Mouse (Mus musculus) cerebellum, postnatal 4 days (tissue): ENCODE data around the gene Cd300e.
A peak's percentile ranks its signal among the peaks of the same experiment; 100 is the strongest.

Source experiments
- DNase-seq, 2 experiments: peaks; one replicate each; pipeline ENCODE4 v3.0.0; 2022; ENCODE audit warnings: low spot score in 2 of 2, mixed read lengths in 1 of 2

Cd300e gene

DNA sequence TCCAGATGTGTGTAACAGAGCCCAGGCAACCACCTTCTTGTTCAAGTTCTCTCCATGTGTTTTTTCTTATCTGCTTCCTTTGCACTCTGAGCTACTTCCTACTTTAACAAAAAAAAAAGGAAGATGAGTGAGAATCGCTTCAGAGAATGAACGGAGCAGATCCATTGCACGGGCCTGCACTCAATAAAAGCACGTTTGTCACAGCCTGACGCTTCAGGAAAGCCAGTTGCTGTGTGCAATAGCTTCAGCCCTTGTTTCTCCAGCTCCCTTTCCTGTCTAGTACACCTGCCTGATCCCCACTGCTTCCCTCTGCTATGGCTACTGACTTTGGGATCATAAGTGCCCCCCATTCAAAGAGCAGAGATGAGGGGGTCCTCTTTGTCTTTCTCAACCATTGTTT is at the start of gene Cd300e:
Gene Cd300e, minus strand, starts transcription at position 101 of the 400 bp plus-strand sequence.
- DNase-seq = no peak

DNA sequence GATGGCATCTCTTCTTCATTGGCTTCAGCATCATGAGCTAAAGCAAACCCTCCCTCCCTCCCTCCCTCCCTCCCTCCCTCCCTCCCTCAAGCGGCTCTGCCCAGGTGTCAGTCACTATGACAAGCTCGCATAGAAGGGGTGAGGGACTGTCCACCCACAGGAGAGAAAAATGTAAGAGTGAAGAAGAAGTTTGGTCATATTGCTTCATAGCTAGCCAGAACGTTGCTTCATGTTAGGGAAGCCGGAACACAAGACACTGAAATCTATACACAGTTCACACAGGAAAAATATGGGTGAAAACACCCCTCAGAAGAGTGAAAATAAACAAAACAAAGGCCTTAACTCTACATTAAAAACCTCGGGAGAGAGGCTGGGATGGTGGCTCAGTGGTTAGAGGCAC is 48.3 kb upstream of the Cd300e start:
- no peak for DNase-seq

DNA sequence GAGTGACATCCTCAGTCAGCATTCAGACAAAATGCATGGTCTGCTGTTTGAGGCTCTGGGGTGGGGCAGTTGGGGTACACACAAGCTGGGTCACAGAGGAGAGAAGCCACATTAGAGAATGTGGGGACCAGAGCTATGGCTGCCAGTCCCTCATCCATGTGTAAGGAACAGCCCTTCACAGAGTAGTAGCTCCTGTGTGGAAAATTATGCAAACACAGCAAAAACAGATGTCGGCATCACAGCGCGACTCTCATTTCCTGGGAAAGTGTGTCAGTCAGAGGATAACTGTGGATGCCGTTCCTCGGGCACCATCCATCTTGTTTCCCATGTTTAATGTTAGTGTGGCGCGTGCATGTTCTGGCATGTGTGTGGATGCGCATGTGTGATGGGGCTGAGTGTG is 46.2 kb upstream of the Cd300e start:
- DNase-seq = no peak

DNA sequence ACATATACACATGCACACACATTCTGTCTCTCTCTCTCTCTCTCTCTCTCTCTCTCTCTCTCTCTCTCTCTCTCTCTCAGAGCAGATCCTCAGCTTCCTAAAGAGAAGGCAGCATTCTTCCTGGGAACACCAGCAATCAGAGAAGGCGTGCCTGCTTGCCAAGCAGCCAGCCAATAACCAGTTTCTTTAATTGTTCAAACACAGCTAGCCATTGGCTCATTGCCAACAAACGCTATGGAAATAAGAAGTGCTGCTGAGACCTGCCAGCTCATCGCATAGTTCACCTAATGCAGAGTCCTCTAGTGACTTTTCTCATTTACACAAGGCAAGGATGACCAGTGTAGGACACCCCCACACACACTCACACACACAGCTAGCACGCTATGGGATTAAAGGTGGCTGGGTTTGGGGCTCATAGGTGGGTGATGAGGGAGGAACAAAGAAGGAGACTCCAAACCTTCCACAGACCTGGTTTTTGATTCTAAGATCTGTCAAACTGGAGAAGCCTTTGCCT is 45.5 kb upstream of the Cd300e start:
- DNase-seq = no peak

DNA sequence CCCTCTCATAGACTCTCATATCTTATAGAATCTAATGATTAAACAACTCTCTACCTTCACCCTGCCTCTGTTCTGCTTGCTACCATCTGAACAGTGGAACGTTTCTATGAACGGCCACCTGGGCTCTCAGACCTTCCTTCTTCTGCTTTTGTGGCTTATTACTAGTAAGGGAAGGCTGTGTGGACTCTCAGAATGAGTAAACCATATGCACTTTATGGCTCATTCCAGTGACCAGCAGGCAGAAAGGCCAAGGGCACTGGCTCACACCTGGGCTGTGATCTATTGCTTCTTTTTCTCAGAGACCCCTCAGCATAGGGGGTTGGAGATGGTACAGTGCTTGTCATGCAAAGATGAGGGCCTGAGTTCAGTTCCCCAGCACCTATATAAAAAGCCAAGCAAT is 44.7 kb upstream of the Cd300e start:
- DNase-seq = no peak

DNA sequence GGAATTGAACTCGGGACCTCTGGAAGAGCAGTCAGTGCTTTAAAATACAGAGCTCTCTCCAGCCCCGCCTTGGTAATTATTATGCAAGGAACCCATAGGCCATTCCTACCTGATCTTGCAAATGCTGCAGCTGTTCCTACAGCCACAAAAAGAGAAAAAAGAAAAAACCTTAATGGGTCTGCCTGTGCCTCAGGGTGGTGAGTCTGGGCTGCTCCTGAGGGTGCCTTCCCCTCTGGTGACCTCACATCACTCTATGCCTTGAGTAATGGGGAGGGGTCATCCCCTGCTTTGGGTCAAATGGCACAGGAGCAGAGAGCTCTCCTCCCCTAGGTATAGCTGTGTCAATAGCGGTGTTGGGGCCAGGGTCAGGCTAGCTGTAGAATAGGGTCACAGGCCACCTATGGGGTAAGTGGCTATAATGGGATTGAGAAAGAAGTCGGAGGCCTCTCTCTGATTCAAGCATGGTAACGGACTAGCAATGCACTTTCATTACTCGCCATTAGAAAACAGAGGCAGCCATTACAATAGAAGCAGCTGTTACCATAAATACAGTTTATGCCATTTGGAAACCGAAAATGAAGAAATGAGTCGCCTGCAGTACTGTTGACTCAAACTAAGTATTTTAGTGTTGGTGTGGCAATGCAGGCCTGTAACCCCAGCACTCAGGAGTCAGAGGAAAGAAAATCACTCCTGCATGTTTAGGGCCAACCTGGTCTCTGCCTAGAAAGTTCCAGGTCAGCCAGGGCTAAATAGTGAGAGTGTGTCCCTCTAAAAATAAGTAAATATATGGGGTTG is 43.0 kb upstream of the Cd300e start:
- DNase-seq = no peak

DNA sequence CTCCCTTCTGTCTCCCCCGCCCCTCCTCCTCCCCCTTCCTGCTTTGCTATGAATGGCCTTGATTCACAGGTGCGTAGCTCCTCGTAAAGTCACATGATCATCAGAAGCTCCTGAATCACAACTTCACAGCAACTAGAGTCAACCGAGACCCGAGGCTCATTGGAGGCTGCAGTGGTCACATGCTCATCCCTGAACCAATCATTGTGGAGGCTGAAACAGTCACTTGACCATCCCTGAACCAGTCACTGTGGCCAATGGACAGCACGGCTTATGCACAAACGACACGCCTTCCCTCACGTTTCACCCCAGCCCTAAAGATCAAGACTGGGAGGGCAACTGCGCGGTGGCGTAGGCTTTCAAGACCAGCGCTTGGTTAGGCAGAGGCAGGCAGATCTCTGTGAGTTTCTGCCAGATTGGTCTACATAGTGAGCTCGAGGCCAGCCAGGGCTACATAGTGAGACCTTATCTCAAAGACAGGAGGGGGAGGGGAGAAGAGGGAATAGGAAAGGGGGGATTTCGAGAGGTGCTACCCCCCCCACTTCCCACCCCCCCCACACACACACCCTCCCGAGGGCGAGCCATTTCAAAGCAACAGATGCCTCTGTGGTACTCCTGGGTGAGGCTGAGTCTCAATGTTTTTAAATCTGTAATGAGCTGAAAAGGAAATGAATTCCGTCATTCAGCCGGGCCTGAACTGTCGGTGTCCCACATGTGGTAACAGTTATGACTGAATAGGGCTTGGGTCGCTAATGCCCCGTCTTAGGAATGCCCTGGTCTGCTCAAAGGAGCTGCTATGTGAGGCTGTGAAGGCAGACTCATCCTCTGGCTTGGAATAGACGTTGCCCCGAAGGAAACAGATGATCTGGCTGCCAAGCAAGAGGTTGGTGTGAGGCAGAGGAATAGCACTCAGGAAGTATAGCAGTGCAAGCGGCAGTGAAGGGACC is 41.8 kb upstream of the Cd300e start:
- no peak for DNase-seq

DNA sequence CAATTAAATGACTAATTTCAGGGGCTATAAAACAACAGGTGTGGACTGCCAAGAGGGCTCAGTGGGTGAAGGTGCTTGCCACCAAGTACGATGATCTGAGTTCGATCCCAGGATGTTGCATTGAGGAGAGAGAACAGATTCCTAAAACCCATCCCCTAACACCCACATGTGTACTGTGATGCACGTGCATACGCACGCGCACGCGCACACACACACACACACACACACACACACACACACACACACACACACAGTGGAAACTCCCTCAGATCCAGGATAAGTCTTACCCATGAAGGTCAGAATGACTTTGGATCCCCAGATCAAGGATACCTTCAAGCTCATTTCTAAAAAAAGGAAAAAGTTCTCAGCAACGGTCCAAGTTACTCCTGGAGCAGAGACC is 40.1 kb upstream of the Cd300e start:
- DNase-seq = no peak

DNA sequence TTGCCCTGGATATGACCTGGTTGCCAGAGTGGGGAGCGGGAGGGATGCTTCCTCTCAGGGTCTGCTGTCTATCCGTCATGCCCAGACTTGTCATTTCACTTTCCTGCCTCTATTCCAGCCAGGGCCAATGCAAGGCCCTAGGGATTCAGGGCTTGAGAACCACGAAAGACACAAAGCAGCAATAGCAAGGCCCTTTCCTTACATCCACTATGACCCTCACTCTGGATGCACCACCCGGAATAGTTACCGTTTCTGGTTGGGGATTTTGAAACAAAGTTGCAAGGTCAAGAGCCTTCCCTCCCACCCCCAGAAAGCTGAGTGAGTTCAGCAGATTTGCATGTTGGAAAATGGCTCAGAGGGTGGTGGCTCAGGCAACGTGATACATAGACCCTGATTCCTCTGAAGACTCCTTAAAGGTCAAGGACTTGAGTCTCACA is 39.7 kb upstream of the Cd300e start:
- DNase-seq = no peak

DNA sequence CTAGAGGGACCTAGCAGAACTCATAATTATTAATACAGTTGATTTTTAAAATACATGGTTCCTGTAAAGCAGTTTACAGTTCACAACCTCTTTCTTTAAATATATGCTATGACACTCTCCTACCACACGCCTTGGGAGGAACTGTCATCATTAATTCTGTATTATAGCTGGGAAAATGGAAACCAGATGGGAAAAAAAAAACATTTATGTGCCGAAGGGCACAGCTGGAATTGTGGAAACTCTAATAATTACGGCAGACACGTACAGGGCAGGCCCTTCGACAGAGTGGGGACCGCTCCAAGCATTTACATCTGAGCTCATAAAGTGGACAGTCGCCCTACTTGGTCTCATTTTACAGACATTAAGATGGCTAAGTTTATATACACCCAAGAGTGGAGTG is 38.8 kb upstream of the Cd300e start:
- no peak for DNase-seq

DNA sequence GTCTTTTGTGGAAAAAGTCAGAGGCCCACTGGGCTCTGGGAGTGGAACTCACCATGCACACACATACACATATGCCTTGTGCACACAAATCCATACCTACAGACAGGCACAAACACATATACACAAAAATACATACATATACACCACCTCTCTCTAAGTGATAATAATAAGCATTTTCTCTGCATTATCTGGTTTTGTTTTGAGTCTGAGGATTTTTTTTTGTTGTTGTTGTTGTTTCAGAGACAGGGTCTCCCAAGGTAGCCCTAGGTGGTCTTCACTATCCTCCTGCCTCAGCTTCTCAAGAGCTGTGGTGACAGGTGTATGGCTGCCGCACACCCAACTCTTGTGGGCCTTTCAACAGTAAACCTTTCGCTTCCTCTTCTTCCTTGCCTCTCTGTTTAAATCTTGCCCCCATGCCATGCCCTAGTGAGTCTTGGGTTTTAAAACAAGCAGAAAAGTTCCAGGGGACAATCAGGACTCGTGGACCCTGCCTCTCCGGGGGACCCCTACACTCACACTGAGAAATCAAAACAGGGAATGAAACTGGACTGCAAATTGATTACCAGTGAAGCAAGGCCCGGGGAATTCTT is 38.1 kb upstream of the Cd300e start:
- no peak for DNase-seq

DNA sequence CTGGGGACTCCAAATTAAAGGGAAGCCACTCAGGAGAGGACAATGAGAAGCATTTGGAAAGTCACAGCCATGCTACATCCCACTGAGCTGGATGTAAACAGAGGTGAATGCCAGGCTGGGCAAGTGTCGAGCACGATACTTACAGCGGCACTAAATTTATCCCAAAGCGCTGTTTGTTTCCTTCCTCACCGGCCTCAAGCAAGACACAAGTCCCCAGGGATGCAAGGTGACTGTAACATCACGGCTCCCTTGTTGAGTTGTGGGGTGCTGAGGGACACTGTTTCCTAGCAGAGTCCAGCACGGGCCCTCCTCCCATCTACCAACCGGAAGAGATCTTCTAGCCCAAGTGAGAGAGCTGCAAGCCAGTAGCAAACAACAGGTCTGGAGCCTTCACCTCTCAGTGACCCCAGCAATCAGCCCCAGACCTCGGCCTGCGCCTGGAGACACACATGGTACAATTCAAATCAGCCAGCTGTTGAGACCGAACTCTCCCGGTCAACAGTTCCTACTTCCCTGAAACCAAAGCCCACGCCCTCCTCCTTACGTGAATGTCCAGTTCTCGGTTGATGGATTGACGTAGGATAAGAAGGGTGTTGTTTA is 37.4 kb upstream of the Cd300e start:
- DNase-seq = no peak

DNA sequence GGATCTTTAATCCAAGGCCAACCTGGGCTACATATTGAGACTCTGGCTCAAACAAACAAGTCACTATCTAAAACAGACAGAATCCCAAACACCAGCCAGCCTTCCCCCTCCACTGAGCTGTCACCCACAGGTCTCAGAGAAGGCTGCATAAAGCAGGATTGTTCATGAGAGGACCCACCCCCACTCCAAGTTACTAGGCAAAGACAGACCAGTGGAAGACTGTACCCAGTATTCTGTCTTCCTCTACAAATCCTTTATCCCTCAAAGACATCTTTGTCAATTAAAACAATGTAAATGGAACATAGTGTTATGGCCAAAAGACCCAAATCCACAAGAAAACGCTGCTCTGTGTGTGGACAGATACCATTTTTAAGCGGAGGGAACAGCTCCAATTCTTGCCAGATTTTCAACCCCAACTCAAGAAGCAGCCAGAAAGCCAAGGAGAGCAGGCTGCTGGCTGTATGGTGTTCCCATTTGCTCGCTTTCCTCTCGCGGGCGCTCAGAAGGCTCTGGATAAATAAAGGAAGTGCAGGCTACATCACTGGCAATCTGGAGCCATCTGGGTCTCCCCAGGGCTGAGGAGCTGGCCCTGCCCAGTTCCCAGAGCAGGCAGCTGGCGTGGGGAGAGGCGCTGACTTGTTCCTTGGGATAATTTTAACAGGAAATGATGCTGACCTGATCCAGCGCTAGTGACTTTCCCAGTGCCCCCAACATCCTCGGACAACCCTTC is 36.4 kb upstream of the Cd300e start:
- DNase-seq = peak in 1 of 2 experiments; percentile 13

DNA sequence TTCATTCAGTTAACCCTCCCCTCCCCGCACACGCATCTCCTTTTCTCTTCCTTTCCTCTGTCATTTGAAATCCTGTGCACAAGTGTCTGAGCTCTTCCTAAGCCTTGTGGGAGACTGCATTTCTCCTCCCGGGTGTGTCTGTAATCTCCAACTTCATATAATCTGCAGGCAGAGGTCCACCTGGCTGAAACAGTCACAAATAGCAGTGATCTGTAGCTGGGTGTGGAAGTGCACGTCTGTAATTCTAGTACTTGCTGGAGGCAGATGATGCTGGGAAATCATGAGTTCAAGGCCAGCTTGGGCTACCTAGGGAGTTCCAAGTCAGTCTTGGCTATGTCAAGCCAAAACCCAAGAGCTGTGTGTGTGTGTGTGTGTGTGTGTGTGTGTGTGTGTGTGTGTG is 30.2 kb upstream of the Cd300e start:
- DNase-seq = no peak

DNA sequence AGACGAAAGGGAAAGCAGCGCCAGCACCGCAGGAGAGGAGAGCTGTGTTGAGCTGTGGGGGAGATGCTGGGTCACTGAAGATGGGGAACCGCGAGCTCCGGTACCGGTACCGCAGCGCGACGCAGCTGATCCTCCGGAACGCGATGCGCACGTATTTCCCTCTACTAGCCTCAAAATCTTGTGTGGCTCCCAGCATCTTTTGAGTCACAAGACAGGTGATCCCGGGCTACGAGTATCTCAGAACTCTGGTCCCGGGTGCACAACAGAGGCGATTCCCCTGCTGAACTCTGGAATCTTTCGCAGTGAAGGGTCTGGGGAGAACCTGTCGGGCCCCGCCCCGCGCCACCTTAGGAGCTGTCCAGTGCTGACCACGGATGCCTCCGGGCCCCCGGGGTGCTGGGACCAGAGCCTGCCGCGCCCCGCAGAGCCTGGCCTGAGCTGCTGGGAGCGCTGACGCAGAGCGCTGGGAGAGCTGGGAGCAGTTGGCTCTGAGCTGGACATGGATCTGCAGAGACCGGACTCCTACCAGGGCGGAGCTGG is 29.5 kb upstream of the Cd300e start, which contains the start of gene Rab37:
Gene Rab37, plus strand, starts transcription at position 70 of the 540 bp plus-strand sequence.
- no peak for DNase-seq

DNA sequence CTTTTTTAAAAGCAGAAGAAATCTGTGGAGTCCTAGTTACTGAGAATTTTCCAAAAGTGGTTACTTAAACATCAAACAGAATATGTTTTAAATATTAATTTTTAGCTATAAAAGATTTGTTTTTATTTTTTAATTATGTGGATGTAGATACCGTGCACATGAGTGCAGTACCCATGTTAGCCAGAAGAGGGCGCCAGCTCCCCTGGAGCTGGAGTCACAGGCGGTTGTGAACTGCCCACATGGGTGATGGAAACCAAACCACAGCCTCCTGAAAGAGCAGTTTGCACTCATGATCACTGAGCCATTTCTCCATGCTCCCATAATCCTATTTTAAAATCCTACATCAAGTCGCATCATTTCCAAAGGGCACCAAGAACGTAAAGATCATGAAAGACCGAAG is 27.9 kb upstream of the Cd300e start:
- no peak for DNase-seq

DNA sequence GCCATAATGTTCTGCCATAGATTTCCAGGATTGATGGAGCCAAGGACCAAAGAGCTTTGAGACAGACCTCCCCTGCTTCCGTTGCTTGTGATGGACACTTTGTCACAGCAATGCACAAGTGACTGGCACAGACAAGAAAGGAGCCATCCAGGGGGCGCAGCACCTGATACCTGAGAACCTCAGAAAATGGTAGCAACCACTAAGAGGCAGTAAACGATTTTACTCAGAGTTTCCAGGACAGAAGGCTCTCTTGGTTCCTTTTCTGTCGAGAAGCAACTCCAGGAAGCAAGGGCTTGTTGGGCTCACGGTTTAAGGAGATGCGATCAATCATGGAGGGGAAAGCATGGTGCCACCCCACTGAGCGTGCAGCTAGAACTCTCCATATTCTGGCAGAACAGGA is 24.2 kb upstream of the Cd300e start:
- no peak for DNase-seq

DNA sequence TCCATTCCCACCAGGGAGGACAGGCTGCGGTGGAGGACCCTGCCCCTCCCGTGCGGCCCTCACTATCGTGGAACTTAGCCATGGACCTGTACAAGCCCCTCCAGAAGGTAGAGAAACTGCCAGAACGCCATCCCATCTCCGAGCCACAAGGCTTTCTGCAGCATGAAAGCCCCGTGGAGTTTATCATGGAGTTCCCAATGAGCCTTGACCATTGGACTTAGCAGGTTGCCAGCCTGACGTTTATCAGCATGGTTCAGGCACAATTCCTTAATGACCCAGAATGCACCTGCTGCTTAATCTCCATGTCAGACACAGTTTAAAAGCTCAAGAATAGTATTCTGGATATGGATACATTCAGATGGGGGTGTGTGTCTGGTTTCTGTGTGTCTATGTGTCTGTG is 23.1 kb upstream of the Cd300e start:
- no peak for DNase-seq

DNA sequence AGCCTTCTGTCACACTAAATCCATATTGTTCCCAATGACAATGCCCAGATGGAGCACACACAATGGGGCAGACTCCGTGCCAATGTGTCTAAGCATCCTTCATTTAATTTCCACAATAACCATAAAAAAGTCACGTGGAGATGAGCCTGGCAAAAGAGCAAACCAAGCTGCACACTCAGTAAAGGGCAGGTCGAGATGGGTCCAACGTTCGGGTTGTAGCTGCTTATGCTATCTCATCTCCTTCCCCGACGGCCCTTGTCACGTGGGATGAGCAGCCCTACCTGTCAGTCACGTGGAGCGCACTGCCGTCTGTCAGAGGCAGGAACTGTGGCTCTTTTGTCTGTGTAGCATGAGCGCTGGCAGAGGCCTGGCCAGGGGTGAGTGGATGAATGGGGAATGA is 22.6 kb upstream of the Cd300e start:
- no peak for DNase-seq

DNA sequence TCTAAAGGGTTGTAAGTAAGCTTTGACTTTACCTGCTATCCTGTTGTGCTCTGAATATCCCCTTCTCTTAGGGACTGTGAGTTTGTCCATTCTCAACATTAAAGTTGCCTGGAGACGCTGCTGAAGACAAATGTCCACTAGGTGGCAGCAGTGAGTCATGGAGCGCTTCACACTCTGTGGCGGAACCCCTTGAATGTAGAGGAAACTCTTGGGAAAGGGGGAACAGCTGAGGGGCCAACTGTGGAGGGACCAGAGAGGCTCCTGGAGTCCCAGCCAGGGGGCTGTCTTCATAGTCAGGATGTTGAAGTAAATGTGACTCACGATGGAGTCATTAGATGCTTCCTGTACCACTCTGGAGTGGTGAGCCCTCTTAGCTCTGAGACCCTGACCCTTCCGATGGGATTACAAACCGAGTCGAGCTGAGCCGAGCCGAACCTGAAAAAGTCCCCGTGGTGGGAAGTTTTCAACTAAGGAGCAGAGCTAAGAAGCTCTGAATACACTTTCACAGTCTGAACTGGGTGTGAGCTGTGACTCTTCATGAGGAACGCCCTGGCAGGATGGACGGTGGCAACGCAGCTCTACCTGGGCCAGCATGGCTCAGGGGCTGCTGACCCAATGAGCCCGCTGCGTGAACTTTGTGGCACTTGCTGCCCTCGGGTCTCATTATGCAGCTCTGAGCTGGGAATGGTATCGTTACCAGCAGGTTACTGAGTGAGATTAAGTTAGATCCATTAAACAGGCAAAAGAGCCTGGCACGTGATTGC is 21.6 kb upstream of the Cd300e start:
- peak; percentile 54 to 85 for DNase-seq
